Mouse (Mus musculus) hindlimb bud, embryonic 11.5 days (tissue): ENCODE measurements at regions not wholly inside any gene's neighbourhood (a gene's known extent, or its start where the extent isn't known, plus 50 kb on each side); places are given as distances from the start of the nearest gene placed in this dataset.
A peak's percentile ranks its signal among the peaks of the same experiment; 100 is the strongest.

Experiments used
- DNase-seq: peaks from one replicate; pipeline ENCODE4 v3.0.0-alpha.2; 2012; ENCODE audit warnings: low read depth, low spot score; ENCODE audit errors: extremely low spot score

- no peak for DNase-seq
Measured at GRCm38 (mm10) chr4:131206181-131206885, 262.1 kb downstream of the Matn1 start.

- DNase-seq = no peak
Measured at GRCm38 (mm10) chr4:131206886-131207200, 262.7 kb downstream of the Matn1 start.

GRCm38 (mm10) chr4:131207249-131207648 is 263.1 kb downstream of the Matn1 start:
- DNase-seq = no peak

GRCm38 (mm10) chr4:131208166-131208565 is 264.0 kb downstream of the Matn1 start:
- no peak for DNase-seq

- no peak for DNase-seq
Measured at GRCm38 (mm10) chr4:131208637-131209036, 264.5 kb downstream of the Matn1 start.

- no peak for DNase-seq
Measured at GRCm38 (mm10) chr4:131212711-131213110, 268.5 kb downstream of the Matn1 start.

GRCm38 (mm10) chr4:131215682-131216081 is 271.5 kb downstream of the Matn1 start:
- no peak for DNase-seq

- no peak for DNase-seq
Measured at GRCm38 (mm10) chr4:131216361-131216760, 272.2 kb downstream of the Matn1 start.

- DNase-seq = no peak
Measured at GRCm38 (mm10) chr4:131217083-131217482, 272.9 kb downstream of the Matn1 start.

GRCm38 (mm10) chr4:131217571-131218155 is 273.5 kb downstream of the Matn1 start:
- DNase-seq = no peak

GRCm38 (mm10) chr4:131220966-131221365 is 276.8 kb downstream of the Matn1 start:
- DNase-seq = no peak

GRCm38 (mm10) chr4:131230361-131230760 is 286.2 kb downstream of the Matn1 start:
- no peak for DNase-seq

- DNase-seq = no peak
Measured at GRCm38 (mm10) chr4:131236611-131237031, 292.4 kb downstream of the Matn1 start.

GRCm38 (mm10) chr4:131238591-131238990 is 294.4 kb downstream of the Matn1 start:
- DNase-seq = no peak

- no peak for DNase-seq
Measured at GRCm38 (mm10) chr4:131239132-131239531, 294.9 kb downstream of the Matn1 start.

GRCm38 (mm10) chr4:131240457-131240856 is 296.3 kb downstream of the Matn1 start:
- DNase-seq = no peak

- DNase-seq = no peak
Measured at GRCm38 (mm10) chr4:131242250-131242649, 298.1 kb downstream of the Matn1 start.

- no peak for DNase-seq
Measured at GRCm38 (mm10) chr4:131243744-131244387, 299.7 kb downstream of the Matn1 start.

GRCm38 (mm10) chr4:131252602-131253442 is 308.6 kb downstream of the Matn1 start:
- peak; percentile 58 for DNase-seq

- no peak for DNase-seq
Measured at GRCm38 (mm10) chr4:131253443-131253817, 309.2 kb downstream of the Matn1 start.

GRCm38 (mm10) chr4:131254243-131254642 is 310.1 kb downstream of the Matn1 start:
- DNase-seq = no peak
